12 mouse cellular contexts compared by ENCODE assay signal in the genomic region with DNA sequence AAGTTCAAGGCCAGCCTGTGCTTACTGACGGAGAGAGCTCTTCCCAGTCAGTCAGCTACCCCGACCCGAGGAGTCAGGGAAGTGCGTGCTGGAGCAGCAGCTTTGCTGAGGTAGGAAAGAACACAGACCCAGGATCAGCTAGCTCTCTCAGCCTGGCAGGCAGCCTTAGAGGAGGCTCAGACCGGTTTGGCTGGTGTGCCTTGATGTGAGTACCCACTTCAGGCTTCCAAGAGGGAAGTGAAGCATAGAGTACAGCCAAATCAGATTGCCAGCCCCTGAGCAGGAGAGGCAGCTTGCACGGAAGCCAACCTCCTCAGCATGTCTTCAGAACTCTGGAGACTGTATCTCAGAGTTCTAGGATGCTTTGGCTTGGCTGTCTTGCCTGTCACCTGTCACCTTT. TPM values are rescaled to one million over a fixed set of nuclear protein-coding genes. Genes with fewer than 3 reads are reported as not detected.
DNase-seq lines count a peak whose midpoint lies in the region; ATAC-seq and TF ChIP-seq lines count a peak whose summit lies in the region.
"Had no signal": no experiment of that assay in that cellular context is flagged by ENCODE, and none has a peak within 500 bp of the region (broad histone marks: within the 10 kb centered on the region; RNA-seq: fewer than 3 reads in every experiment).

No protein-coding gene starts in this region.

- H3K4me2 ChIP-seq in stomach, embryonic 16.5 days (ENCODE audit: low read depth, low read length) = no peak overlapping the region

- DNase-seq in ovary, postnatal 36 days (ENCODE audit: low spot score) = peak; percentile 34
- DNase-seq in ovary, postnatal 14 days (ENCODE audit: low spot score) = no peak
- DNase-seq in kidney, adult 8-10 months = peak; percentile 47 to 65
- peak; percentile 53 to 57 for DNase-seq in kidney, postnatal 36 days
- DNase-seq in layer of hippocampus, adult 2 months (ENCODE audit: low spot score in 2 of 2) = no peak
- no peak for DNase-seq in thymus, adult 2 months
- DNase-seq: adrenal gland, postnatal 36 days; cerebellum, adult 2 months; thymus, adult 18-20 months had no signal

- WGBS in stomach, embryonic 16.5 days = 73% methylated on average over 6 of the region's 6 CpGs
- 92% methylated on average over 6 of the region's 6 CpGs for WGBS in thymus, adult 2 months

- H3K9ac ChIP-seq in stomach, embryonic 16.5 days (ENCODE audit: low read length) = no peak overlapping the region

- TF ChIP-seq CTCF in layer of hippocampus, adult 2 months (conservative IDR thresholded peaks at IDR 0.05) = no peak
- no peak for TF ChIP-seq CTCF in thymus, adult 2 months (IDR thresholded peaks at IDR 0.05; ENCODE audit: borderline replicate concordance, control insufficient read depth, extremely low read depth, insufficient read depth, low read length, poor library complexity)

- H3K36me3 ChIP-seq in stomach, embryonic 16.5 days (ENCODE audit: control insufficient read depth, insufficient read depth, low read length) = peaks cover 22% of the 10 kb centered on the region
- H3K36me3 ChIP-seq in thymus, adult 2 months (ENCODE audit: control insufficient read depth, insufficient read depth, low read length) = peaks cover 5% of the 10 kb centered on the region; the same call in 1 of the 2 replicates

- H3K4me3 ChIP-seq in stomach, embryonic 16.5 days (replicated peaks; ENCODE audit: low read length) = no peak overlapping the region
- no peak overlapping the region for H3K4me3 ChIP-seq in layer of hippocampus, adult 2 months
- H3K4me3 ChIP-seq in thymus, adult 2 months (ENCODE audit: control insufficient read depth, insufficient read depth, low read length) = no peak overlapping the region

- peaks cover 18% of the 10 kb centered on the region for H3K4me1 ChIP-seq in stomach, embryonic 16.5 days (ENCODE audit: control insufficient read depth, insufficient read depth, low read length)
- peaks cover 17% of the 10 kb centered on the region for H3K4me1 ChIP-seq in thymus, adult 2 months (replicated peaks; ENCODE audit: control insufficient read depth, insufficient read depth, low read length)

- H3K27me3 ChIP-seq in stomach, embryonic 16.5 days (ENCODE audit: control insufficient read depth, insufficient read depth, low read length) = no peaks in the 10 kb centered on the region
- H3K27me3 ChIP-seq in thymus, adult 2 months (ENCODE audit: control insufficient read depth, insufficient read depth, low read length) = no peaks in the 10 kb centered on the region

- no peaks in the 10 kb centered on the region for H3K9me3 ChIP-seq in stomach, embryonic 16.5 days (replicated peaks; ENCODE audit: control insufficient read depth, low read length)

- no peak overlapping the region for H3K27ac ChIP-seq in stomach, embryonic 16.5 days (ENCODE audit: low read length)
- H3K27ac ChIP-seq in layer of hippocampus, adult 2 months = no peak overlapping the region
- H3K27ac ChIP-seq in thymus, adult 2 months (ENCODE audit: control insufficient read depth, insufficient read depth, low read length) = no peak overlapping the region
- H3K27ac ChIP-seq: macrophage had no signal

- TF ChIP-seq POLR2A in thymus, adult 2 months (IDR thresholded peaks at IDR 0.05; ENCODE audit: control insufficient read depth, extremely low read depth, insufficient read depth, low read length, poor library complexity) = no peak

- 0 out of 2 replicates have a peak, but pooled peaks have one; percentile 26 for ATAC-seq in stomach, embryonic 16.5 days (ENCODE audit: insufficient read depth, low FRiP score)

RNA-seq across cellular contexts. Expression of gene Slc25a47, which starts 5.3 kb away (rescaled TPM):
- polyA plus RNA-seq in stomach, embryonic 16.5 days (2015; fragmentation: Nextera tagmentation; extraction: Ambion mirVana) = 10.0 TPM in 2 replicates
- total RNA-seq in layer of hippocampus, adult 2 months (2021) = 1 to 10 TPM; 9.2 to 9.6 TPM
- polyA plus RNA-seq in thymus, adult 2 months (2012; rRNA removed) = 26.1 and 28.2 TPM in 2 replicates

RNA-seq across cellular contexts. Expression of gene Slc25a29, which starts 5.5 kb away (rescaled TPM):
- polyA plus RNA-seq in stomach, embryonic 16.5 days (2015; fragmentation: Nextera tagmentation; extraction: Ambion mirVana) = 6.8 and 8.2 TPM in 2 replicates
- 10 to 100 TPM; 21.7 to 23.3 TPM for total RNA-seq in layer of hippocampus, adult 2 months (2021)
- 20.4 and 24.4 TPM in 2 replicates for polyA plus RNA-seq in thymus, adult 2 months (2012; rRNA removed)
- total RNA-seq: hematopoietic stem cell, adult 5-6 weeks had no signal

RNA-seq across cellular contexts. Expression of gene Yy1, which starts 48.4 kb away (rescaled TPM):
- polyA plus RNA-seq in stomach, embryonic 16.5 days (2015; fragmentation: Nextera tagmentation; extraction: Ambion mirVana) = 11.6 and 14.3 TPM in 2 replicates
- total RNA-seq in layer of hippocampus, adult 2 months (2021) = 10 to 100 TPM; 45.0 to 53.7 TPM
- 37.8 and 48.3 TPM in 2 replicates for polyA plus RNA-seq in thymus, adult 2 months (2012; rRNA removed)

RNA-seq across cellular contexts. Expression of gene Wdr25, which starts 52.2 kb away (rescaled TPM):
- polyA plus RNA-seq in stomach, embryonic 16.5 days (2015; fragmentation: Nextera tagmentation; extraction: Ambion mirVana) = 7.3 and 7.6 TPM in 2 replicates
- total RNA-seq in layer of hippocampus, adult 2 months (2021) = 10 to 100 TPM; 11.0 to 12.2 TPM
- 12.4 and 13.7 TPM in 2 replicates for polyA plus RNA-seq in thymus, adult 2 months (2012; rRNA removed)

RNA-seq across cellular contexts. Expression of gene Wars, which starts 52.8 kb away (rescaled TPM):
- 90.5 and 102 TPM in 2 replicates for polyA plus RNA-seq in stomach, embryonic 16.5 days (2015; fragmentation: Nextera tagmentation; extraction: Ambion mirVana)
- 10 to 100 TPM; 82.0 to 86.2 TPM for total RNA-seq in layer of hippocampus, adult 2 months (2021)
- polyA plus RNA-seq in thymus, adult 2 months (2012; rRNA removed) = 71.3 and 72.3 TPM in 2 replicates

Comparison
In these comparisons a context has a peak if more than half of its experiments do, and no peak if none do; other contexts are left out.
1. DNase-seq: peak in ovary, postnatal 36 days (single experiment), kidney, adult 8-10 months (2 of 2) and kidney, postnatal 36 days (2 of 2); none in ovary, postnatal 14 days (single experiment), layer of hippocampus, adult 2 months (0 of 2) and thymus, adult 2 months (single experiment).